Mouse (Mus musculus): ENCODE results near the gene Plgrkt.

DNA sequence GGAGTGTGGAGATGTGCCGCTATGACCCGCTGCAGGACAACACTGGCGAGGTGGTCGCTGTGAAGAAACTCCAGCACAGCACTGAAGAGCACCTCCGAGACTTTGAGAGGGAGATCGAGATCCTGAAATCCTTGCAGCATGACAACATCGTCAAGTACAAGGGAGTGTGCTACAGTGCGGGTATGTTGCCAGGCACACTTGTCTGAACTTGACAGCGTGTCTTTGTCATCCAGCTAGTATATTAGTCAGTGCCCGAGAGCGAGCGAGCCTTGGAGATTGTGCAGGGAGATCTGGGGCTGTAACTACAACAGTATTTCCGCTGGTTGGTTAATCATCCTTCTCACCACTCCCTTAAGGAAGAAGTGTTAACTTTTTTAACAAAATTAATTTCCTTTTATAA lies 66.3 kb downstream of the Plgrkt start:
- TF ChIP-seq CTCF (IDR thresholded peaks at IDR 0.05) (no peak), POLR2A (IDR thresholded peaks at IDR 0.05; ENCODE audit: insufficient read depth, low read depth, low read length) (no peak), EP300 (IDR thresholded peaks at IDR 0.05; ENCODE audit: insufficient read depth, low read depth, low read length) (no peak)
